Mouse (Mus musculus) kidney, postnatal 0 days (tissue): ENCODE measurements around the gene Coq9. TPM values are rescaled to one million over a fixed set of nuclear protein-coding genes. Genes with fewer than 3 reads are reported as not detected.

Experiments used
- ATAC-seq: fragments of 200-750 bp; cut with Nextera tagmentation; replicated peaks from 2 replicates; pipeline ENCODE4 v1.8.0; 2017; ENCODE audit warnings: low read depth, moderate number of reproducible peaks, moderate TSS enrichment, moderate library complexity; ENCODE audit not compliant: low FRiP score
- DNase-seq: peaks from one replicate; pipeline ENCODE4 v3.0.0-alpha.2; 2016; ENCODE audit warnings: low spot score
- H3K27ac ChIP-seq: fragments of 300-500 bp; sonication (generic); 2 replicates; pipeline ENCODE4 v1.5.1; 2014; ENCODE audit warnings: mild to moderate bottlenecking
- H3K27me3 ChIP-seq: fragments of 300-500 bp; sonication (generic); 2 replicates; pipeline ENCODE4 v1.6.1; 2014; ENCODE audit warnings: low read length, mixed read lengths; ENCODE audit not compliant: insufficient read depth
- H3K36me3 ChIP-seq: fragments of 300-500 bp; sonication (generic); 2 replicates; pipeline ENCODE4 v1.6.1; 2014; ENCODE audit warnings: low read length, mixed read lengths; ENCODE audit not compliant: insufficient read depth
- H3K4me1 ChIP-seq: fragments of 300-500 bp; sonication (generic); replicated peaks from 2 replicates; pipeline ENCODE4 v1.6.1; 2014; ENCODE audit warnings: antibody characterized with exemption, low read length, mixed read lengths; ENCODE audit not compliant: insufficient read depth
- H3K4me2 ChIP-seq: fragments of 300-500 bp; sonication (generic); 2 replicates; pipeline ENCODE4 v1.6.1; 2014; ENCODE audit warnings: mild to moderate bottlenecking, low read length, moderate library complexity, mixed read lengths
- H3K4me3 ChIP-seq: fragments of 300-500 bp; sonication (generic); replicated peaks from 2 replicates; pipeline ENCODE4 v1.5.1; 2014; ENCODE audit warnings: low read depth, low read length
- H3K9ac ChIP-seq: fragments of 300-500 bp; sonication (generic); 2 replicates; pipeline ENCODE4 v1.6.1; 2014; ENCODE audit warnings: low read depth, low read length
- H3K9me3 ChIP-seq: fragments of 300-500 bp; sonication (generic); replicated peaks from 2 replicates; pipeline ENCODE4 v1.6.1; 2016; ENCODE audit warnings: low read length, inconsistent platforms, mixed read lengths
- CTCF ChIP-seq: IDR thresholded peaks from 2 replicates; pipeline ENCODE4 v1.5.1; 2016; ENCODE audit warnings: antibody characterized with exemption, low read depth, mild to moderate bottlenecking, moderate library complexity
- WGBS: fragments of 180-500 bp; shearing (Covaris S2); extraction: QIAGEN DNeasy Blood & Tissue Kit; methylation state at CpG from one replicate; pipeline ENCODE4 v1.1.7; 2014; 5-methylcytosine and 5-hydroxymethylcytosine counted together
- polyA plus RNA-seq: library from polyadenylated mRNA; unstranded; fragments of >200 nt; fragmentation: Nextera tagmentation; extraction: Ambion mirVana; gene quantifications from 2 replicates; pipeline ENCODE4 v1.2.1, GENCODE M21; 2015

Coq9 gene
- polyA plus RNA-seq, 1 experiment from 2014 or later: 101 TPM

GRCm38 (mm10) chr8:94801293-94802095 lies 36.6 kb upstream of the Coq9 start:
- peak; percentile 66 for TF ChIP-seq CTCF
- no peak for ATAC-seq

GRCm38 (mm10) chr8:94802375-94802774 lies 35.7 kb upstream of the Coq9 start:
- DNase-seq: no peak
- no peak for TF ChIP-seq CTCF
- no peak overlapping the region for H3K4me2 ChIP-seq
- H3K4me3 ChIP-seq: no peak overlapping the region
- H3K27ac ChIP-seq: no peak overlapping the region
- no peak for ATAC-seq
- no peak overlapping the region for H3K9ac ChIP-seq
- no peaks in the 10 kb centered on the region; the same call in 1 of the 2 replicates for H3K4me1 ChIP-seq
- no peaks in the 10 kb centered on the region for H3K27me3 ChIP-seq
- no peaks in the 10 kb centered on the region for H3K9me3 ChIP-seq
- 68% methylated on average over 4 of the region's 4 CpGs for WGBS
- H3K36me3 ChIP-seq: no peaks in the 10 kb centered on the region

More at GRCm38 (mm10) chr8:94801293-94802095, 36.6 kb upstream of the Coq9 start:
- H3K9ac ChIP-seq: no peak overlapping the region
- H3K27ac ChIP-seq: no peak overlapping the region
- no peaks in the 10 kb centered on the region for H3K9me3 ChIP-seq
- no peaks in the 10 kb centered on the region for H3K4me1 ChIP-seq
- H3K36me3 ChIP-seq: no peaks in the 10 kb centered on the region
- no peaks in the 10 kb centered on the region for H3K27me3 ChIP-seq
- no peak overlapping the region for H3K4me3 ChIP-seq
- 39% methylated on average over 14 of the region's 14 CpGs for WGBS
- peak; percentile 72 for DNase-seq
- no peak overlapping the region for H3K4me2 ChIP-seq

GRCm38 (mm10) chr8:94803551-94803950 lies 34.6 kb upstream of the Coq9 start:
- no peaks in the 10 kb centered on the region for H3K27me3 ChIP-seq
- H3K36me3 ChIP-seq: no peaks in the 10 kb centered on the region
- 59% methylated on average over 6 of the region's 6 CpGs for WGBS
- H3K9ac ChIP-seq: no peak overlapping the region
- H3K4me2 ChIP-seq: no peak overlapping the region
- H3K27ac ChIP-seq: no peak overlapping the region
- ATAC-seq (no peak), DNase-seq (no peak)
- H3K9me3 ChIP-seq: no peaks in the 10 kb centered on the region
- no peaks in the 10 kb centered on the region; the same call in 1 of the 2 replicates for H3K4me1 ChIP-seq
- H3K4me3 ChIP-seq: no peak overlapping the region
- no peak for TF ChIP-seq CTCF

- WGBS: 46% methylated on average over 10 of the region's 10 CpGs
- no peak for TF ChIP-seq CTCF
- Histone ChIP-seq H3K4me1 (no peaks in the 10 kb centered on the region; the same call in 1 of the 2 replicates), H3K9me3 (no peaks in the 10 kb centered on the region), H3K36me3 (no peaks in the 10 kb centered on the region), H3K27me3 (no peaks in the 10 kb centered on the region), H3K4me2 (no peak overlapping the region), H3K9ac (no peak overlapping the region), H3K27ac (no peak overlapping the region), H3K4me3 (no peak overlapping the region)
- ATAC-seq (no peak), DNase-seq (no peak)
Observed at GRCm38 (mm10) chr8:94804546-94805340, 33.4 kb upstream of the Coq9 start.

- ATAC-seq: no peak
- 80% methylated on average over 4 of the region's 4 CpGs for WGBS
Observed at GRCm38 (mm10) chr8:94805811-94806210, 32.3 kb upstream of the Coq9 start.

GRCm38 (mm10) chr8:94807506-94807905 lies 30.6 kb upstream of the Coq9 start:
- H3K4me2 ChIP-seq: no peak overlapping the region
- H3K27ac ChIP-seq: no peak overlapping the region
- TF ChIP-seq CTCF: no peak
- DNase-seq (no peak), ATAC-seq (peak; percentile 73; the same call in 1 of the 2 replicates)
- H3K36me3 ChIP-seq: no peaks in the 10 kb centered on the region
- H3K27me3 ChIP-seq: no peaks in the 10 kb centered on the region
- no peak overlapping the region for H3K4me3 ChIP-seq
- H3K4me1 ChIP-seq: no peaks in the 10 kb centered on the region; the same call in 1 of the 2 replicates
- WGBS: 40% methylated on average over 7 of the region's 7 CpGs
- H3K9me3 ChIP-seq: no peaks in the 10 kb centered on the region
- no peak overlapping the region for H3K9ac ChIP-seq

More at GRCm38 (mm10) chr8:94805811-94806210, 32.3 kb upstream of the Coq9 start:
- no peaks in the 10 kb centered on the region for H3K27me3 ChIP-seq
- H3K4me3 ChIP-seq: no peak overlapping the region
- no peak overlapping the region for H3K9ac ChIP-seq
- TF ChIP-seq CTCF: no peak
- no peak overlapping the region for H3K4me2 ChIP-seq
- no peaks in the 10 kb centered on the region; the same call in 1 of the 2 replicates for H3K4me1 ChIP-seq
- no peaks in the 10 kb centered on the region for H3K9me3 ChIP-seq
- no peak overlapping the region for H3K27ac ChIP-seq
- no peaks in the 10 kb centered on the region for H3K36me3 ChIP-seq
- no peak for DNase-seq
